Mouse (Mus musculus) testis, adult 10 weeks (tissue): ENCODE results near the gene Gmppa. TPM values are rescaled to one million over a fixed set of nuclear protein-coding genes. Genes with fewer than 3 reads are reported as not detected.

Source experiments
- polyA plus RNA-seq: library from polyadenylated mRNA; stranded (reverse); fragments of 350-450 nt; fragmentation: Illumina TruSeq; extraction: RNeasy Lipid Tissue Mini Kit (QIAGEN cat#74804); gene quantifications from one replicate; pipeline ENCODE4 v1.2.3, GENCODE M21; 2014; ENCODE audit warnings: low read depth, low replicate concordance

Gmppa gene
- 7.7 TPM for polyA plus RNA-seq

GRCm38 (mm10) chr1:75435475-75436328 is at the start of gene Gmppa:
TSS of gene Gmppa (plus strand) at chr1:75435930.

GRCm38 (mm10) chr1:75450314-75451005 is 14.7 kb downstream of the Gmppa start, which contains the start of gene Asic4:
TSS of gene Asic4 (plus strand) at chr1:75450436.

GRCm38 (mm10) chr1:75478916-75479634 is 43.3 kb downstream of the Gmppa start, which contains the start of the genes Chpf and Tmem198:
TSS of gene Chpf (minus strand) at chr1:75479307.
TSS of gene Tmem198 (plus strand) at chr1:75479532.

Other genes starting within 250 kb of the Gmppa start
- 3.0 TPM for gene Ankzf1, start 243.8 kb upstream of the Gmppa start, polyA plus RNA-seq
- gene Atg9a, start 243.7 kb upstream of the Gmppa start, polyA plus RNA-seq, result 68.6 TPM
- 194 TPM for gene Glb1l, start 225.1 kb upstream of the Gmppa start, polyA plus RNA-seq
- gene Stk16, start 225.1 kb upstream of the Gmppa start, polyA plus RNA-seq, result 18.6 TPM
- 11.1 TPM for gene Tuba4a, start 216.1 kb upstream of the Gmppa start, polyA plus RNA-seq
- 33.7 TPM for gene A630095N17Rik, start 203.8 kb upstream of the Gmppa start, polyA plus RNA-seq
- gene Dnajb2, start 199.5 kb upstream of the Gmppa start, polyA plus RNA-seq, result 96.0 TPM
- gene Ptprn, start 171.4 kb upstream of the Gmppa start, polyA plus RNA-seq, result not detected
- gene Resp18, start 157.5 kb upstream of the Gmppa start, polyA plus RNA-seq, result 0.56 TPM
- 5.5 TPM for gene Dnpep, start 117.9 kb upstream of the Gmppa start, polyA plus RNA-seq
- 0.55 TPM for gene Des, start 75.6 kb upstream of the Gmppa start, polyA plus RNA-seq
- gene Speg, start 60.6 kb upstream of the Gmppa start, polyA plus RNA-seq, result 0.14 TPM
- gene Asic4, start 14.5 kb downstream of the Gmppa start, polyA plus RNA-seq, result 0.08 TPM
- 0.35 TPM for gene Chpf, start 43.4 kb downstream of the Gmppa start, polyA plus RNA-seq
- not detected for gene Tmem198, start 43.6 kb downstream of the Gmppa start, polyA plus RNA-seq
- gene Obsl1, start 70.5 kb downstream of the Gmppa start, polyA plus RNA-seq, result 2.6 TPM
- 8.7 TPM for gene Inha, start 71.1 kb downstream of the Gmppa start, polyA plus RNA-seq
- 3.2 TPM for gene Stk11ip, start 85.6 kb downstream of the Gmppa start, polyA plus RNA-seq
- 0.60 TPM for gene Slc4a3, start 110.3 kb downstream of the Gmppa start, polyA plus RNA-seq